In genomic region chr14:109261990-109262389, GRCm38 (mm10) we compare ENCODE assay signal across 21 mouse cellular contexts.
A peak's percentile ranks its signal among the peaks of the same experiment; 100 is the strongest.
DNase-seq lines count a peak whose midpoint lies in the region; ATAC-seq and TF ChIP-seq lines count a peak whose summit lies in the region.
"Had no signal": no experiment of that assay in that cellular context is flagged by ENCODE, and none has a peak within 500 bp of the region (broad histone marks: within the 10 kb centered on the region; RNA-seq: fewer than 3 reads in every experiment).

No protein-coding gene starts in this region.

- H3K27ac ChIP-seq in neural tube, embryonic 12.5 days: no peak overlapping the region
- H3K27ac ChIP-seq in neural tube, embryonic 15.5 days (replicated peaks): no peak overlapping the region
- no peak overlapping the region for H3K27ac ChIP-seq in neural tube, embryonic 14.5 days (ENCODE audit: low read depth, low read length)

- no peaks in the 10 kb centered on the region for H3K36me3 ChIP-seq in neural tube, embryonic 12.5 days
- no peaks in the 10 kb centered on the region for H3K36me3 ChIP-seq in neural tube, embryonic 15.5 days
- no peaks in the 10 kb centered on the region for H3K36me3 ChIP-seq in neural tube, embryonic 14.5 days (ENCODE audit: control insufficient read depth, insufficient read depth, low read length)
- H3K36me3 ChIP-seq in myocyte (ENCODE audit: control insufficient read depth, insufficient read depth): no peaks in the 10 kb centered on the region
- H3K36me3 ChIP-seq: G1E had no signal

- H3K9me3 ChIP-seq in neural tube, embryonic 12.5 days: no peaks in the 10 kb centered on the region
- no peaks in the 10 kb centered on the region for H3K9me3 ChIP-seq in neural tube, embryonic 15.5 days (replicated peaks)
- no peaks in the 10 kb centered on the region for H3K9me3 ChIP-seq in neural tube, embryonic 14.5 days (ENCODE audit: control insufficient read depth, low read length)

- no peak for DNase-seq in neural tube, embryonic 10.5 days (ENCODE audit: extremely low spot score, low spot score)
- no peak for DNase-seq in adrenal gland, postnatal 14 days
- DNase-seq: adrenal gland, adult 2 months; adrenal gland, adult 8-10 months; adrenal gland, postnatal 10 days; adrenal gland, postnatal 25 days; adrenal gland, postnatal 36 days; B cell, adult 2 months; cerebellum, adult 11 months; cerebellum, adult 11-12 months; cerebellum, adult 18-20 months; cerebellum, adult 2 months had no signal

- no peak overlapping the region for H3K4me2 ChIP-seq in neural tube, embryonic 12.5 days (replicated peaks)
- no peak overlapping the region for H3K4me2 ChIP-seq in neural tube, embryonic 15.5 days
- no peak overlapping the region for H3K4me2 ChIP-seq in neural tube, embryonic 14.5 days (ENCODE audit: low read depth, low read length)
- no peak overlapping the region for H3K4me2 ChIP-seq in myocyte (ENCODE audit: low read depth)

- H3K4me3 ChIP-seq in neural tube, embryonic 12.5 days: no peak overlapping the region
- no peak overlapping the region for H3K4me3 ChIP-seq in neural tube, embryonic 15.5 days (replicated peaks)
- no peak overlapping the region for H3K4me3 ChIP-seq in neural tube, embryonic 14.5 days (ENCODE audit: low read depth, low read length)
- H3K4me3 ChIP-seq in myocyte: no peak overlapping the region

- no peak overlapping the region for H3ac ChIP-seq in myocyte (ENCODE audit: control insufficient read depth, insufficient read length)

- ATAC-seq in neural tube, embryonic 12.5 days (ENCODE audit: low FRiP score, low read depth): peak; percentile 53; the same call in 1 of the 2 replicates
- ATAC-seq in neural tube, embryonic 15.5 days (ENCODE audit: low FRiP score): no peak
- ATAC-seq in neural tube, embryonic 14.5 days (ENCODE audit: low read depth): peak; percentile 66; the same call in 1 of the 2 replicates
- ATAC-seq: activated CD4-positive, CD25-positive, alpha-beta regulatory T cell, adult 4 months; CD4-positive, CD25-positive, alpha-beta regulatory T cell, adult 4 months; Patski had no signal

- H3K4me1 ChIP-seq in neural tube, embryonic 12.5 days: no peaks in the 10 kb centered on the region
- no peaks in the 10 kb centered on the region for H3K4me1 ChIP-seq in neural tube, embryonic 15.5 days
- no peaks in the 10 kb centered on the region for H3K4me1 ChIP-seq in neural tube, embryonic 14.5 days (ENCODE audit: control insufficient read depth, insufficient read depth, low read length)

- 74% methylated on average over 1 of the region's 1 CpGs for WGBS in neural tube, embryonic 12.5 days
- 40% methylated on average over 1 of the region's 1 CpGs for WGBS in neural tube, embryonic 15.5 days
- WGBS in neural tube, embryonic 14.5 days: 50% methylated on average over 1 of the region's 1 CpGs

- no peaks in the 10 kb centered on the region for H3K79me2 ChIP-seq in myocyte (ENCODE audit: control insufficient read depth, insufficient read depth)

- no peak for TF ChIP-seq POLR2A in myocyte (IDR thresholded peaks at IDR 0.05; ENCODE audit: insufficient read length, low read depth)

- no peaks in the 10 kb centered on the region for H3K27me3 ChIP-seq in neural tube, embryonic 12.5 days (replicated peaks)
- H3K27me3 ChIP-seq in neural tube, embryonic 15.5 days (replicated peaks): no peaks in the 10 kb centered on the region
- no peaks in the 10 kb centered on the region for H3K27me3 ChIP-seq in neural tube, embryonic 14.5 days (ENCODE audit: control insufficient read depth, insufficient read depth, low read length)
- no peaks in the 10 kb centered on the region for H3K27me3 ChIP-seq in myocyte (ENCODE audit: control insufficient read depth, insufficient read depth, insufficient read length)
- H3K27me3 ChIP-seq: CH12.LX, Patski had no signal

- no peak overlapping the region for H3K9ac ChIP-seq in neural tube, embryonic 12.5 days
- H3K9ac ChIP-seq in neural tube, embryonic 15.5 days (replicated peaks): no peak overlapping the region
- no peak overlapping the region for H3K9ac ChIP-seq in neural tube, embryonic 14.5 days (replicated peaks; ENCODE audit: low read depth, low read length)

TF ChIP-seq in myocyte, 11 proteins besides CTCF, POLR2A, EP300 and RAD21:
- TF ChIP-seq MAX (IDR thresholded peaks at IDR 0.05; ENCODE audit: low read depth): no peak
- no peak for TF ChIP-seq E2F4 (IDR thresholded peaks at IDR 0.05; ENCODE audit: insufficient read depth)
- TF ChIP-seq CEBPB (IDR thresholded peaks at IDR 0.05; ENCODE audit: insufficient read depth, poor library complexity, severe bottlenecking): peak; percentile 47; the same call in 1 of the 2 replicates
- no peak for TF ChIP-seq MYOG (IDR thresholded peaks at IDR 0.05; ENCODE audit: control insufficient read depth in 1 of 3, insufficient read depth in 1 of 3, insufficient read length in 2 of 3, low read depth in 2 of 3)
- TF ChIP-seq MYOD1 (IDR thresholded peaks at IDR 0.05; ENCODE audit: control insufficient read depth in 1 of 3, insufficient read length in 2 of 3, low read depth in 2 of 3): no peak
